Mouse (Mus musculus) cortical plate, adult 2 months (tissue): ENCODE measurements around the gene Grin2b.

Source experiments
- CTCF ChIP-seq: fragments of 200-500 bp; IDR thresholded peaks from 2 replicates; pipeline ENCODE4 v1.5.1; 2011; ENCODE audit warnings: mild to moderate bottlenecking, control low read depth, low read length; ENCODE audit not compliant: insufficient read depth; ENCODE audit errors: extremely low read depth
- POLR2A ChIP-seq: fragments of 200-500 bp; IDR thresholded peaks from 2 replicates; pipeline ENCODE4 v1.6.1; 2011; ENCODE audit warnings: mild to moderate bottlenecking, low read length, control low read depth; ENCODE audit not compliant: insufficient read depth; ENCODE audit errors: extremely low read depth

DNA sequence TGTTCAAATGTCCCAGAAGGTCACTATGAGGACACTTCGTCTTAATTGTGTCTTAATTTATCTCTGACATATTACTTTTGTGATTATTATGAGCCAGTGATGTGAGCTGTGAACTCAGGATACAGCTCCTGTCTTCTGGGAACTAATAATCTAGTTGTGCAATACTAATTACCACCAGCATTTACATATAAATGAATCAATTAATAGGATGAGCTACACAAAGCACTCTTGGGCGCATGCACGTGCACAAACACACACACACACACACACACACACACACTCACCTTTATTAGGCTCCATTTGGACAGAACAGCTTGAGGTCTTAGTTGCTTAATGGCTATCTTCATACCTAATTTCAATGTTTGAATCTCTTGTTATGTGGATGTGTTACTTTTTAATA lies 37.1 kb upstream of the Grin2b start:
- TF ChIP-seq POLR2A (no peak), CTCF (no peak)
